Mouse (Mus musculus) layer of hippocampus, postnatal 25 days (tissue): ENCODE measurements at regions not wholly inside any gene's neighbourhood (a gene's known extent, or its start where the extent isn't known, plus 50 kb on each side); places are given as distances from the start of the nearest gene placed in this dataset.
"Not testable (repeated sequence)": the region's sequence is repeated elsewhere in the genome, so short reads cannot be mapped to it uniquely, and the experiment has no call there.

ENCODE experiments used
- DNase-seq, 2 experiments: peaks; one replicate each; pipeline ENCODE4 v3.0.0; 2022; ENCODE audit warnings: mixed read lengths in 2 of 2, low spot score in 1 of 2; ENCODE audit errors: extremely low spot score in 1 of 2

DNA sequence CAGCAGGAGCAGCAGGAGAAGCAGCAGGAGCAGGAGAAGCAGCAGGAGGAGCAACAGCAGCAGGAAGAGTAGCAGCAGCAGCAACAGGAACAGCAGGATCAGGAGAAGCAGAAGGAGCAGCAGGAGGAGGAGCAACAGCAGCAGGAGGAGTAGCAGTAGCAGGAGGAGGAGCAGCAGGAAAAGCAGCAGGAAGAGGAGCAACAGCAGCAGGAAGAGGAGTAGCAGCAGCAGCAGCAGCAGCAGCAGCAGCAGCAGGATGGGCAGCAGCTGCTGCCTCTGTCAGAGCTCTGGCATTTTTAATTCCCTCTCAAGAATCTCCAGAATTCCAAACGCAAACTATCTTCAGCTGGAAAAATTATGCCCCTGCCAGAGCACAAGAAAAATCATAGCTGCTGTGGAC lies 205.0 kb upstream of the Peli2 start:
- no peak for DNase-seq

DNA sequence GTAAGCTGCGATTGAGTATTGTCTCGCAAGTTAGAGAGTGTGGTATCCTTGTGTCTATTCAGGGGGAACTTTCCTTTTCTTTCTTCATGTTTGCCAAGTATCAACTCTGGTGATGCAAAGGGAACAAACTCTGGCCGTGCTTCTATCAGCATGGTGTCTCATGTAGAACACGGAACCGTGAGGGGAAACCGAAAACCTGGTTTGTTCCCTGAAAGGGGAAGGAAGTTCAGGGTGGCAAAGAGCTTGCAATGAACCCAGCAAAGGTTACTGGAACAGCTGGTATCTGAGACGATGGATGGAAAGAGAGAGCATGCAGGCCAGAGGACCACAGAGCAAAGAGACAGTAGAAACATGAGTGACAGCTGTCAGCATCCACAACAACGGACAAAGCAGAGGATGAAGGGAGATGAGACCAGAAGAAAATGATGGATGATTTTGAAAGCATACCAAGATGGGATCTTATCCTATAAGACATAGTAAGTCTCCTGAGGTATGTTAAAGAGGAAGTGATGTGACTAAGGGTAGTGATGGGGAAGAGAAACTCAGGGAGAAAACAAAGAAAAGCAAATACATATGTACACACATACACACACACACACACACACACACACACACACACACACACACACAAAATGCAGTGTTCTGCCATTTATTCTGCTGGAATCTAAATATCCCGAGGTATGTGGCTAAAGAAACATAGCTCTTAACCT lies 199.8 kb upstream of the Peli2 start:
- DNase-seq: no peak

DNA sequence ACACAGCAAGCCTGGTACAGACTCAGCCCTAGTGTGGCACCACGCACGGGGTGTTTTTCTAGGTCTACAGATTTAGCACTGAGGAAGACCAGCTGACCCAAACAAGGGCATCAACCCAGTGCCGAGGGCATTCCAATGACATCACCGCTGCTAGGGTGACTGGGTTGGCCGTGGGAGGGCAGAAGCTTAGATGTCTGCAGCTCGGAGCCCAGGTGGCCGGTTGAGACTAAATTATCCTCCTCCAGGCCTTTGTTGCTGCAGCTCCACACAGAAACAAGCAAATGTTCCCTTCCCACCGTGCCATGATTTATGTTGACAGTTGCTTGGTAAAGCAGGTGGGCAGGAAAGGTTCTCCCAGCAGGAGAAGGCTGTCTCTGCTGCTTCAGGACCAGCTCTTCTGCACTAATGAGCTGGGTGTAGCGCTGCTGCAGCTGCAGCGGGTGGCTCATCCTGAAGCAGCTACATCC lies 198.8 kb upstream of the Peli2 start:
- DNase-seq: no peak

DNA sequence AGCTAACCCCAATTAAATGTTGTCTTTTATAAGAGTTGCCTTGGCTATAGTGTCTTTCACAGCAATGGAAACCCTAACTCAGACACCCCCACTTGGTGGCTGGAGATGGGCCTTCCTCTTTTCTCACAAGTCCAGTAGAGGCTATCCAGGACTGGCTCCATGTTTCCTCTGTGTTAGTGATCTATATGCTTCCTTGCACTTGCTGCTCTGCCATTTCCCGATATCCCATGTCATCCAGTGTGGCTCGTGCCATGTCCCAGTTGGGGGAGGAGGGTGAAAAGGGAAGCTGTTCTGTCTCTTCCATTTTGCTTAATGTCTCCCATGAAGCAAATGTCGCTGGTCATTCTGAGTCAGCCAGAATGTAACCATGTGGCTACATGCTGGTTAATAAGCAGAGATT lies 194.2 kb upstream of the Peli2 start:
- DNase-seq: no peak

DNA sequence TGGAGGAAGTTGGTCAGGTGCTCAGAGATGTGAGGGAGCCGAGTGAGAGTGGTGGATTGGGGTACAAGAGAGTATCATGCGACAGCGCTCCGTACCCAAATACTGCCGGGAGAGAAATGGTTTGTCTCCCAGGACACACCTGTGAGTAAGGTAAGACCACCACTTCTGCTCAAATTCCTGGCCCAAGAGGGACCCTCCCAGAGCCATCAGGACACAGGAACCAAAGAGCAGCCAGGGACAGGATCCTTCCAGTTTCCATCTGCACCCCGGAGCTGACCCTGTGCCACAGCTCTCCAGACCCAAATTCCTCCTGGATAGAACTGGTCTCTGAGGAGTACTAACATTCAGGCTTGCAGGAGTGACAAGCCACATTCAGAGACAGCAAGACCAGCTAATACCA lies 185.2 kb upstream of the Peli2 start:
- no peak for DNase-seq

DNA sequence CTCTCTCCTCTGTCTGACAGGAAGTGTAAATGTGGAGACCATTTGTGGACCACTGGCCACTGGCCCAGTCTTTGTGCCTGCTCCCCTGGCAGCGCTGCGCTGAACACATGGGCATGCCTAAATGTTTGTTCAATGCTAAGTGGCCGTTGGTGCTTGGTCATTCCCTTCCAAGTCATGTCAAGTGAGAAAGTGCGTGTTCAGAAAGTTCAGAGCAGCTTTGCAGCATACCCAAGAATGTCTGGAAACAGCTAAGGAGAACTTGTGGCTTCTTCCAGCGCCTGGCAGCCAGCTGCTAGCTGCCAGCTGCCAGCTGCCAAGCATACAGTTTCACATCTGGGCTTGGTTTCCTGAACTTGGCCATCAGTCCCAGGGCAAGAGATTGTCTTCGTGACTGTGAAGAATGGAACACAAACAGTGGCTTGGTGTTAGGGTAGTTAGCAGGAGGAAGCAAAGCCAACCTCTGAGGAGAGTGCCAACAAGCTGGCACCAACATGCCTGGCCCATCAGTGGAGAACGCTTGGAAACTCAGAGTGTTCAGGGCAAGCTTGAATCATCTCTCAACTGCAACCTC lies 183.5 kb upstream of the Peli2 start:
- DNase-seq: no peak

DNA sequence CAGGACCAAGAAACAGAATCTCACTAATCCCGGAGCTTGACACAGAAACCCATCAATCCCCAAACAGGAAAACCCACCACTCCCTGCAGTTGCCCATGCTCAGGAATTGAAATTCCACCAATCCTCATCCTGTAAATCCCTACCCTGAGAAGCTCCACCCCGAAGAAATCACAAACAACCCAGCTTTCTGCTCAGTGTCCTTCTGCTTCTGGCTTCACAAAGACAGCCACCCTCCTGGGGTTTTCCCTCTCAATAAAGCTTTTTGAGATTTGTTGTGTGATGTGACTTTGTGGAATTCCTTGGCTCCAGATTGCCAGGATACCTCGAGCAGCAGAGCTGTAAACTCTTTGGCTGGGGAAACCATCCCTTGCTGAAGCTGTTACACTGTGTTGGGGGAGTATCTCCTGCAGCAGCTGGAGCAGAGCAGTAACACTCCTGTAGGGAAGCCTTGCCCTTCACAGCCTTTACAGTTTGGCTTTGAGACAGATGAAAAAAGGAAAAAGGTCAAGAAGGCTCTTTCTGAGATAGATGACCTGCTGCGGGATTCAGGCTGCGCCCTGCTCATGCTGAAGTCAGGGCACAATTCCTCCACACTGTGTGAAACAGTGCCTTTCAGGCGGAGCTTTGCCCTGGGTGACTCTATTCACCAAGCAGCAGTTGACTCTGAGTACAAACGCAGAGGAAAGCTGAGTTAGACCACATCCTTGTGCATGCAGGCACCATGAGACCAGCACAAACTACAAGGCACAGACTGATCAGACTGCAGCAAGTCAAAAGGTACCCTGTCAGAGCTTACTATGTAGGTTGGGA lies 180.6 kb upstream of the Peli2 start:
- DNase-seq: no peak

DNA sequence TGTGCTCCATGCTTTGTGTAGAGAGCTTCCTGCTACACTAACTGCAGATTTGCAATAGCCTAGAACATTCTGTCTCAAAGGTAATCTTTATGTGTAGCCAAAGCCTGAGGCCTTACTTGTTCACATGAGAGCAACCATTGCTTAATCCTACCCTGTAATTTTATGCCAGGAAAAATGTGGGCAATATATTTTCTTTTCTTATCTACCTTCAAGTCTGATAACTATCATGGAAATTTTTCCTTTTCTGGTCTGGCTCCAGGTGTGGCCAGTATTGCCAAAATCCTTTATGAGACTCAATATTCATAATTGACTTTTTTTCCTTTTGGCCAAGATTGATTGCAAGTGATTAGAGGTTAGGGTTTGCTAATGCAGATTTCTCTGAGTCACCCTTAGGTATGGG lies 178.0 kb upstream of the Peli2 start:
- DNase-seq: no peak

DNA sequence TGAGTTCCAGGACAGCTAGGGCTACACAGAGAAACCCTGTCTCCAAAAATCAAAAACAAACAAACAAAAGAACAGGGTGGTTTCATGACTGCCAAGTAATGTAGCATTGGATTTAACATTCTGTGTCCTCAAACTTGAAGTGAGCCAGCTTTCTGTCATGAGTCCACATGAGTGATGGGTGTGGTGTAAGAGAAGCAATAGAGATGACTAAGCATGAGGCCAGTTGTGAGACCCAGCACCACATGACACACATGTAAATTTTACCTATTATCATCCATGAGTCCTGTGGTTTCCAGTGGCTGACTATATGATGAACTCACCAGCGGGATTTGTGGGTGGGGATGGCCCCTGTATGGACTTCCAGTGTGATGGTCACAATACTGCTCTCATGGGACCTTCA lies 176.0 kb upstream of the Peli2 start:
- DNase-seq: no peak

DNA sequence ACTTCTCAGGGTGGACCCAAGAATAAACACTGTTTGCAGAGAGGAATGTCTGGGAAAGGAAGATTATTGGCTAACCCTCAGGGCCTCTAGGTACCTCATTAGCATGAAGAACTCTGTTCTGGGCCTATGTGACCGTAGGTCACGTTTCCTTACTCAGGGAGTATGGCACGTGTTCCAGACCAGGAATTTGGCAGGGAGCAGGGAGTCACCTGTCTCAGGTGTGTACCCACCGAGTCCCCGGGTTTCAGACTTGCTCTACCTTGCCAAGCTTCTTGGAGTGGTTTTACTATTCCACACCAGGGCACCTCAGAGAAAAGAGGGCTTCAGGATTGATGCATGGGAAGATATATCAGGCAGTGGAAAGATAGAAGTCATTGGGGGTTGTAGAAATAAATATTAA lies 169.6 kb upstream of the Peli2 start:
- no peak for DNase-seq

DNA sequence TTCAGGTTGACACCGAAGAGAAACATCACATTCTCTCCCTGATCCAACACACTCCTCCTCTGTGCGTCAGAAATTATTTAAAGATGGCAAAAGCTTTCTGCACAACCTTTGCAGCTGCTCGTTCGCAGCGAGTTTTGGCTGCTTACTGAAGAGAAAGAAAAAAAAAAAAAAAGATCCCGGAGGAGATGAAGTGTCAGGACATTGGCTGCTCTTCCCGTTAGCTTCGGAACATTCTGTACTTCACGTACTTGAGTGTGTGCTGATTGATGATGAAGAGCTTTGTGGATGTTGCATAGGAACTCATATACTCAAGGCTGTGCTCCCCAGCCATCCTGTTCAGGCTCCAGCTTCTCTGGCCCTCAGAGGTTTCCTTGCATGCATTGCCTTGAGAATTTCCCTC lies 162.5 kb upstream of the Peli2 start:
- DNase-seq: no peak

DNA sequence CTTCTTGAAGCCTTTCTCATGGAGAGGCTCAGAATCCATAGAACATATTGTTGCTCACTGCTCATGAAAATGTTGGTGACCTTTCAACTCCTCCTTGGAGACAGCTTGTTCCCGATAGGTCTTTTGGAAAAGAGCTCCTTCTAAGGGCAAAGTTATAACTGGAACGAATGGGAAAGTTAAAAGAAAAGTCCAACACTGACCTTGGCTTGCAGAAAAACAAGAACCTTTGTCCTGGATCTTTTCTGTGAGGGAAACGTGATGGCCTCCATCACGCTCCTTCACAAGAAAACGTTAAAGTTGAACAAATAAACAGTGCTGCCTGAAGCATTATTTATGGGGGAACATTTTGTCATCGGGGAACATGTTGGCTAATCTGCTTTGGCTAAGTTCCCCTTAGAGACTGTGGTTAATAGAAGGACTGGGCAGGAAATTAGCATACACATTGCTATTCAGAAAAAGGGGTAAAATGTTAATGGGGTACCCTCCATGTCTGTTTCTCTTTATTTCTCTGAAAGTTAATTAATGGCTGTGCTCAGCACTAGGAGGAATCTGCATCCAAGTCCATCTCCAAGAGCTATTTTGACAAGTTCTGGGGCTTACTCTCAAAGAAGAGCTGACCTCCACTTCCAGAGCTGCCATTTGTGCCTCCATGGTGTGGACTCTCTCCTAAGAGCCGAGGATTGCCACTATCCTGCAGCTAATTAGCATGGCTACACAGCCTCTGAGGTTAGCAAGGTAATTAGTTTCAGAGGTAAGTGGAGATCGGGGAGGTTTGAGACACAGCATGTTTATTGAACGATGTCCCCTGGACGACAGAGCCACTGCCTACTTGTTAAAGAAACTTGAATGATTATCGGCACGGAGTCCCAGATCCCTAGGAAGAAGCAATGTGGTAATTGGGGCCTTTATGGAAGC lies 161.0 kb upstream of the Peli2 start:
- no peak for DNase-seq

DNA sequence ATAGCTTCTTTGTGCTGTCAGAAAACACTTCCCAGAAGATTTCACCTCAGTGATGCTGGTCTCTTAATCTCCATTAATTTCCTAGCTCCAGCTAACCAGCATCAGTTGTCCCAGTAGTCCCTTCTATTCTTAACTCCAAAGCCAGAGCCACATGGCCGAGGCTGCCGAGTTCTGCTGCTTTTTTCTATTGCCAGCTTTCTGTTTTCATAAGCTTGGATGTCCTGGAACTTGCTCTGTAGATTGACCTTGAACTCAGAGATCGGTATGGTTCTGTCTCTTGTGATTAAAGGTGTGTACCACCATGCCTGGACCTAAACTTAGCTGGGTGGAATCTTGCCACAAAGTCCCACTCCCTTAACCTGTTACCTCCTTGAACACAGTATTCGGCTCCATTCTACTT lies 155.8 kb upstream of the Peli2 start:
- not testable (repeated sequence) for DNase-seq

DNA sequence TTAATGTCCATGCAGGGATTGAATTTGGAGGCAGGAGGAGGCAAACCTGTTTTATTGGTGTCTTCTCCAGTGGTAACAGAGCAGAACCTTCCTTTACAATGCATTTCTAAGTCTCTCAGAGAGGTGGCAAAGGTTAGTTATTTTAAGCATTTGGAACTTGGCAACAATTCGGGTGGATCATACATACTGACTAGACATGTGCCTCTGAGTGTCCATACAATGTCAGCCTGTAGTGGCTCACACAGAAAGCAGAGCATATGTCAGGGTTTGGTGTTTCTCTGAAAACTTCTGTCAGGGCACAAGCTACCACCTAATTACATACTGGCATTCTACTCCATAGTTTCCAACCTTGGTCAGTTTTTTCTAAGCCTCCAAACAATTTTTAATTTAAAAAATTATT lies 150.8 kb upstream of the Peli2 start:
- no peak for DNase-seq

DNA sequence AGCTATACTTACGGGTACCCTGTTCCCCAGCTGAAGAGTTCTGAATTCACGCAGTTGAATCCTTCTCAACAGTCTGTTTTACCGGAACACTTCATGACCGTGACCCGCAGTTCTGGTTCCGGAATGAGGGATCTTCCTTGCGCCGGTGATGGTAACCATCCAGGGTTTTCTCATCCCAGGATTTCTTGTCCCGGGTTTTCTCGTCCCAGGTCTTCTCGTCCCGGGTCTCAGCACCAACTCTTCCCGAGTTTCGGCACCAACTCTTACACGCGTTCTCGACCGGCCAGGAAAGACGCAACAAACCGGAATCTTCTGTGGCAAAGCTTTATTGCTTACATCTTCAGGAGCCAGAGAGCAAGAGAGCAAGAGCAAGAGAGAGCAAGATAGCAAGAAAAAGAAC lies 147.5 kb upstream of the Peli2 start:
- not testable (repeated sequence) for DNase-seq

DNA sequence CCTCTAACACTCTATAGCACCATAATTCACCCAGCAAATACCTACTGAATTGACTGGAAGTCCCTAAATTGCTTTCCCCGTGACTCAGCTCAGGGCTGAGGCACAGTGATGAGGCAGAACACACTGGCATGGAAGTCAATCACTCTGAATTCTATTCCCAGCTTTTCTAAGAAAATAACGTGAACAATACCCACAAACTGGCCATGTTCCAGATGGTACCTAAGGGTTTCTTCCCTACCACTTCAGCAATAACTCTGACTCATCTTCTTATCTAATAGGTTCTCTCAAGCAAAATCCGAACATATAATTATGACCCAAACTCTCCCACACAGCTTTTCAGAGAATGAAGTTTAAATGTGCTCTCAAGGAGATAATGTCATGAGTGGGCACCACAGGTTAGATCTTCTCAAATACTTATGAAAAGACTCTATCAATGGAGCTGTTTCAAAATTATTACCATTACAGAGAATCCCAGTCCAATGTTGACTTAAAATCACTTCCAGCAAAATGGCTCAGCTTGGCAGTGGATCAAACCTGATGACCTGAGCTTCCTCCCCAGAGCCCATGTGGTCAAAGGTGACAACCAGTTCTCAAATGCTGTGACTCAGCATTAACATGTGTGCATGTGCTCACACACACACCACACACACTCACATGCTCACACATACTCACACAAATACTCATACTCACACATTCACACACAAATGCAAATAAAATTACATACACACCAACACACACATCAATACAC lies 137.5 kb upstream of the Peli2 start:
- DNase-seq: no peak

DNA sequence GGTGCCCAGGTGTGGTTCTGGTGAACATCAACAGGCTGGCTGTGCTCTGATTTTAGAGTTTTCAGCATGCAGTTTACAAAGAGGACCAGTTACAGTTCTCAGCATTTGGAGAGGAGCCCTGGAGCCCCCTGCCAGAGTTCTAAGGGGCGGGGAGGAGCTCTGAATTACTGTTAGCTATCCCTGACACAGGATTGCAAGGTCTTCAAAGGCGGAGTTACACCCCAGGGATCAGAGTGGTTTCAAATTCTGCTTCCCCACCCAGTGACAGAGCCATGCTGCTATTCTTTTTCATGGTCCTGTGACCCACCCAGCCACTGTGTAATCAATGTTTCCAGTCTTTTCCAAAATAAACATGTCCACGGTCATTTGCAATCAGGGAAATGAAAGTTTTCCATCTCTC lies 134.1 kb upstream of the Peli2 start:
- DNase-seq: no peak

DNA sequence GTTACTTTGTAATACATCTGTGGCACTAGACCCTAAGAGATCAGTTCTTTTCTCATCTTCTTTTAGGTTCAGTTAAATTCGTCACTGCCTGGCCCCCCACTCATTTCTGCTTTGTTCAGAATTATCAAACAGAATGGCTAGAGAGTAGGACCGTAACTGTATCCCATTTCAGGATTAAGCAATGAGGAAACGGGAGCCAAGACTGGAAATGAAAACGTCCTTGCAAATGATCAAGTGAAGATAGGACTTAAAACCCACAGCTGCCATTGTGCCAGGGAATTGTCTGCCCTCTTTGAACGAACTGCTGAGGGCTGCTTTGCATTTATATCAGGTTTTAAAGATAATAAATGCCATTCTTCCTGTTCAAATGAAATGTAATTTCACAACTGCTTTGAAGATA lies 133.7 kb upstream of the Peli2 start:
- DNase-seq: no peak

DNA sequence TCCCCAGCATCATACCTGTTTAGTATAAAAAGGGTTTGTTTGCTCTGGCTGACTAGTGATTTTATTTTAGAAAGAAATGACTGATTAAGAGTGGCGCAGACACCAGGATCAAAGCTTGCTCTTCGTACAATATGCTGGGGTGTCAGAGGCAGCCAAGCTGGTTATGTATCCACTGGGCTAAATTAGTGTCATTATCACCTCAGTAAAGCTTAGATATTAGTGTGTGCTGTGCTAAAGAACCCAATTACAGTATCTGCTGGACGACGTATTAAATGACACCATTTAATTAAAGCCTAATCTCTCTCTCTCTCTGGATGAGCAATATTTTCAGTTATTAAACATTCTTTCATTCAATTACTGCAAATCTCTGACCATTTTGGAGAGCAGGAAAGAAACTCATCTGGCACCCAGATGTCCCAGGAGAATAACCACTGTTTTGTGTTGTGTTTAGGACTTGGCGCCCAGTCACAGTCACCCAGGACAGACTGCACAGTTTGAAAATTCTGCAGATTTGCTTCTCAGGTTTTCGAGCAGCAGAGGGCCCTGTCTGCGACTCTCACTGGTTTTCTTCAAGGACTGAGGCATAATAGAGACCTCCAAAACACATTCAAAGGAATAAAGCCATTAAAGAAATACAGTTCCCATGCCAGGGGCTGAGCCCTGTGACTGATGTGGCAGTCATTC lies 133.1 kb upstream of the Peli2 start:
- no peak for DNase-seq
